Mouse (Mus musculus) megakaryocyte, embryonic 14.5 days (primary cell): ENCODE measurements around the gene Clcc1.

Source experiments
- FLI1 ChIP-seq: IDR thresholded peaks from 2 replicates; pipeline ENCODE4 v1.6.1; 2012; ENCODE audit warnings: low read length, inconsistent platforms, mixed read lengths
- GATA1 ChIP-seq: IDR thresholded peaks from 3 replicates; pipeline ENCODE4 v1.6.1; 2012; ENCODE audit warnings: mixed read lengths, low read length, inconsistent platforms, borderline replicate concordance

- TF ChIP-seq GATA1 = no peak
- TF ChIP-seq FLI1 = no peak
Measured at GRCm38 (mm10) chr3:108681004-108681403, 27.3 kb downstream of the Clcc1 start.
